Mouse (Mus musculus): ENCODE data around the gene Rab3d.
"Not testable (repeated sequence)": the region's sequence is repeated elsewhere in the genome, so short reads cannot be mapped to it uniquely, and the experiment has no call there.

The Rab3d gene

GRCm38 (mm10) chr9:21904031-21904430 is 14.0 kb downstream of the Rab3d start:
- DNase-seq: no peak

GRCm38 (mm10) chr9:21901223-21901820 is 16.7 kb downstream of the Rab3d start:
- DNase-seq: no peak

- DNase-seq: no peak
Observed at GRCm38 (mm10) chr9:21889229-21889628, 28.8 kb downstream of the Rab3d start.

- no peak for DNase-seq
Observed at GRCm38 (mm10) chr9:21876601-21877000, 41.4 kb downstream of the Rab3d start.

GRCm38 (mm10) chr9:21872204-21872603 is 45.8 kb downstream of the Rab3d start:
- no peak for DNase-seq

- peak; percentile 32 to 33 for DNase-seq
Observed at GRCm38 (mm10) chr9:21870879-21871524, 47.0 kb downstream of the Rab3d start.

GRCm38 (mm10) chr9:21869290-21869689 is 48.7 kb downstream of the Rab3d start:
- DNase-seq: peak; percentile 31 to 45

GRCm38 (mm10) chr9:21867726-21868125 is 50.3 kb downstream of the Rab3d start:
- no peak for DNase-seq

GRCm38 (mm10) chr9:21866641-21867040 is 51.4 kb downstream of the Rab3d start:
- DNase-seq: no peak

- DNase-seq: no peak
Observed at GRCm38 (mm10) chr9:21865673-21866398, 52.2 kb downstream of the Rab3d start.

- DNase-seq: no peak
Observed at GRCm38 (mm10) chr9:21862181-21862580, 55.8 kb downstream of the Rab3d start.

GRCm38 (mm10) chr9:21860349-21860748 is 57.6 kb downstream of the Rab3d start:
- DNase-seq: not testable (repeated sequence)

- DNase-seq: no peak
Observed at GRCm38 (mm10) chr9:21859606-21860005, 58.4 kb downstream of the Rab3d start.

GRCm38 (mm10) chr9:21858084-21858483 is 59.9 kb downstream of the Rab3d start:
- DNase-seq: no peak

- DNase-seq: no peak
Observed at GRCm38 (mm10) chr9:21857501-21857900, 60.5 kb downstream of the Rab3d start.
